Comparison of ENCODE assay signal across 15 mouse cellular contexts in genomic region chr5:106335639-106336038, GRCm38 (mm10).
"Had no signal": no experiment of that assay in that cellular context is flagged by ENCODE, and none has a peak within 500 bp of the region (broad histone marks: within the 10 kb centered on the region; RNA-seq: fewer than 3 reads in every experiment).

No protein-coding gene starts in this region.

- H3K27ac ChIP-seq: limb, embryonic 12.5 days; liver, embryonic 13.5 days; lung, embryonic 15.5 days; macrophage; midbrain, embryonic 12.5 days; stomach, postnatal 0 days had no signal

- H3K4me1 ChIP-seq: liver, embryonic 13.5 days; lung, embryonic 15.5 days; megakaryocyte, embryonic 14.5 days; midbrain, embryonic 12.5 days had no signal

- H3K4me3 ChIP-seq: limb, embryonic 12.5 days; liver, embryonic 13.5 days; lung, embryonic 15.5 days; megakaryocyte, embryonic 14.5 days; midbrain, embryonic 12.5 days had no signal

- H3K4me2 ChIP-seq: limb, embryonic 12.5 days; liver, embryonic 13.5 days; lung, embryonic 15.5 days; midbrain, embryonic 12.5 days had no signal

- H3K27me3 ChIP-seq: liver, embryonic 13.5 days; lung, embryonic 15.5 days; megakaryocyte, embryonic 14.5 days had no signal

- DNase-seq: kidney, postnatal 25 days; layer of hippocampus, adult 9-11 months; layer of hippocampus, postnatal 36 days; liver; liver, embryonic 13.5 days; liver, postnatal 0 days; lung, postnatal 14 days; thymus, postnatal 4 days had no signal

- H3K36me3 ChIP-seq: limb, embryonic 12.5 days; liver, embryonic 13.5 days; lung, embryonic 15.5 days; midbrain, embryonic 12.5 days had no signal

- H3K9me3 ChIP-seq: limb, embryonic 12.5 days; liver, embryonic 13.5 days; lung, embryonic 15.5 days; megakaryocyte, embryonic 14.5 days; midbrain, embryonic 12.5 days had no signal

- H3K9ac ChIP-seq: limb, embryonic 12.5 days; liver, embryonic 13.5 days; liver, postnatal 0 days; lung, embryonic 15.5 days; midbrain, embryonic 12.5 days had no signal

- ATAC-seq: liver, postnatal 0 days; midbrain, embryonic 16.5 days had no signal
